ENCODE assay signal across 16 mouse cellular contexts in genomic region chr15:84718785-84719184, GRCm38 (mm10). TPM values are rescaled to one million over a fixed set of nuclear protein-coding genes. Genes with fewer than 3 reads are reported as not detected.
"Had no signal": no experiment of that assay in that cellular context is flagged by ENCODE, and none has a peak within 500 bp of the region (broad histone marks: within the 10 kb centered on the region; RNA-seq: fewer than 3 reads in every experiment).

No protein-coding gene starts in this region.

- H3K27ac ChIP-seq: limb, embryonic 12.5 days; midbrain, embryonic 15.5 days; neural tube, embryonic 12.5 days; stomach, embryonic 15.5 days had no signal

- ATAC-seq: midbrain, embryonic 15.5 days had no signal

- H3K4me2 ChIP-seq: midbrain, embryonic 15.5 days had no signal

- H3K36me3 ChIP-seq: limb, embryonic 12.5 days; midbrain, embryonic 15.5 days; neural tube, embryonic 12.5 days; stomach, embryonic 15.5 days had no signal

- DNase-seq: kidney, adult 11 months; kidney, adult 9 months; kidney, postnatal 14 days; layer of hippocampus, adult 9-11 months; layer of hippocampus, postnatal 36 days; retina, postnatal 1 day; right cerebral cortex, postnatal 4 days; thymus, postnatal 4 days had no signal

- H3K27me3 ChIP-seq: stomach, embryonic 15.5 days had no signal

- H3K9ac ChIP-seq: midbrain, embryonic 15.5 days; neural tube, embryonic 12.5 days; stomach, embryonic 15.5 days had no signal

- H3K9me3 ChIP-seq: limb, embryonic 12.5 days; midbrain, embryonic 15.5 days; neural tube, embryonic 12.5 days; stomach, embryonic 15.5 days had no signal

- H3K4me3 ChIP-seq: midbrain, embryonic 15.5 days; neural tube, embryonic 12.5 days had no signal

RNA-seq across cellular contexts. Expression of gene Arhgap8, which starts 1.1 kb away (rescaled TPM):
- total RNA-seq: liver, adult 2 months; megakaryocyte progenitor cell, adult 5-6 weeks; monocyte, adult 5-6 weeks; neutrophil, adult 5-6 weeks had no signal
